Mouse (Mus musculus) heart, embryonic 12.5 days (tissue): ENCODE results near the gene Tomm40l. TPM values are rescaled to one million over a fixed set of nuclear protein-coding genes. Genes with fewer than 3 reads are reported as not detected.

ENCODE experiments used
- ATAC-seq: fragments of 200-750 bp; cut with Nextera tagmentation; 2 replicates; pipeline ENCODE4 v1.8.0; 2017; ENCODE audit warnings: moderate TSS enrichment, moderate library complexity; ENCODE audit not compliant: insufficient number of reproducible peaks, low FRiP score
- H3K27ac ChIP-seq: fragments of 300-500 bp; sonication (generic); 2 replicates; pipeline ENCODE4 v1.5.1; 2016; ENCODE audit warnings: mild to moderate bottlenecking, moderate library complexity; ENCODE audit not compliant: poor library complexity, severe bottlenecking
- H3K27me3 ChIP-seq: fragments of 300-500 bp; sonication (generic); replicated peaks from 2 replicates; pipeline ENCODE4 v1.6.1; 2016; ENCODE audit warnings: mild to moderate bottlenecking, moderate library complexity
- H3K36me3 ChIP-seq: fragments of 300-500 bp; sonication (generic); 2 replicates; pipeline ENCODE4 v1.6.1; 2016; ENCODE audit warnings: mild to moderate bottlenecking, moderate library complexity
- H3K4me1 ChIP-seq: fragments of 300-500 bp; sonication (generic); replicated peaks from 2 replicates; pipeline ENCODE4 v1.6.1; 2016; ENCODE audit warnings: mild to moderate bottlenecking
- H3K4me2 ChIP-seq: fragments of 300-500 bp; sonication (generic); 2 replicates; pipeline ENCODE4 v1.6.1; 2016; ENCODE audit warnings: mild to moderate bottlenecking, moderate library complexity
- H3K4me3 ChIP-seq: fragments of 300-500 bp; sonication (generic); 2 replicates; pipeline ENCODE4 v1.5.1; 2016; ENCODE audit warnings: mild to moderate bottlenecking
- H3K9ac ChIP-seq: fragments of 300-500 bp; sonication (generic); 2 replicates; pipeline ENCODE4 v1.6.1; 2016; ENCODE audit warnings: mild to moderate bottlenecking, moderate library complexity
- H3K9me3 ChIP-seq: fragments of 300-500 bp; sonication (generic); replicated peaks from 2 replicates; pipeline ENCODE4 v1.6.1; 2016; ENCODE audit warnings: mild to moderate bottlenecking, moderate library complexity
- WGBS: fragments of 180-500 bp; shearing (Covaris S2); methylation state at CpG from one replicate; pipeline ENCODE4 v1.1.7; 2016; 5-methylcytosine and 5-hydroxymethylcytosine counted together
- polyA plus RNA-seq: library from polyadenylated mRNA; unstranded; fragments of >200 nt; fragmentation: Nextera tagmentation; extraction: Ambion mirVana; gene quantifications from 2 replicates; pipeline ENCODE4 v1.2.1, GENCODE M21; 2016

Tomm40l gene
- polyA plus RNA-seq, 1 experiment from 2014 or later: 43.3 TPM

DNA sequence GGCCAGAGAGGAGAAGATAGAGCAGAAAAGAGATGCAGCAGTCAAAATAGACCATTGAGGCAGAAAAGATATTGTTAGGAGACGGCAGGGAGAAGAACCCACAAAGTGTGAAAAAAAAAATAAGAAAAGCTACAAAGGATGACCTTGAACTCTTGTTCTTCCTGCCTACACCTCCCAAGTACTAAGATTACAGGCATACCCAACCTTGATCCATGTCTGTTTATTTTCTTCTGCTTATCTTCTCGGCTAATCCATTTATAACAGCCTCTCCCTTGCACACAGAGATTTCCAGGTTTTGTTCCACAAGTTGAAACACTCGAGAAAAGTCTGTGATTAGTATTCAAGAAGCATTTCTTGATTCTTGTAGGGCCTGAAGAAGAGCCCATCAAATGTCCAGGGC lies 52.4 kb downstream of the Tomm40l start:
- WGBS: 40% methylated on average over 3 of the region's 3 CpGs
- H3K4me1 ChIP-seq: peaks cover 25% of the 10 kb centered on the region
- H3K36me3 ChIP-seq: peaks cover 3% of the 10 kb centered on the region; the same call in 1 of the 2 replicates
- H3K4me3 ChIP-seq: no peak overlapping the region
- no peak overlapping the region for H3K4me2 ChIP-seq
- no peak overlapping the region for H3K9ac ChIP-seq
- H3K9me3 ChIP-seq: no peaks in the 10 kb centered on the region
- H3K27ac ChIP-seq: no peak overlapping the region
- H3K27me3 ChIP-seq: no peaks in the 10 kb centered on the region
- no peak for ATAC-seq

- ATAC-seq: no peak
- 79% methylated on average over 12 of the region's 12 CpGs for WGBS
- peaks cover 2% of the 10 kb centered on the region; the same call in 1 of the 2 replicates for H3K36me3 ChIP-seq
- no peak overlapping the region for H3K9ac ChIP-seq
- H3K9me3 ChIP-seq: no peaks in the 10 kb centered on the region
- H3K4me3 ChIP-seq: no peak overlapping the region
- H3K4me1 ChIP-seq: peaks cover 16% of the 10 kb centered on the region
- no peaks in the 10 kb centered on the region for H3K27me3 ChIP-seq
- H3K4me2 ChIP-seq: no peak overlapping the region
- no peak overlapping the region for H3K27ac ChIP-seq
These were observed 53.4 kb downstream of the Tomm40l start for GRCm38 (mm10) chr1:171168906-171169305.

Other genes starting within 250 kb of the Tomm40l start
- gene Fcgr2b, start 246.0 kb downstream of the Tomm40l start, polyA plus RNA-seq: 0.19 TPM in 1 of 2 replicates, not detected in the other
- 0.14 and 0.24 TPM in 2 replicates for gene Fcgr4, start 203.6 kb downstream of the Tomm40l start, polyA plus RNA-seq
- gene Fcgr3, start 157.6 kb downstream of the Tomm40l start, polyA plus RNA-seq: 3.8 and 4.5 TPM in 2 replicates
- 2.9 and 3.5 TPM in 2 replicates for gene Cfap126, start 108.6 kb downstream of the Tomm40l start, polyA plus RNA-seq
- 420 and 425 TPM in 2 replicates for gene Sdhc, start 71.9 kb downstream of the Tomm40l start, polyA plus RNA-seq
- 0.11 and 0.15 TPM in 2 replicates for gene Mpz, start 71.8 kb downstream of the Tomm40l start, polyA plus RNA-seq
- 32.7 and 33.4 TPM in 2 replicates for gene Pcp4l1, start 26.2 kb downstream of the Tomm40l start, polyA plus RNA-seq
- 0.19 and 0.22 TPM in 2 replicates for gene Nr1i3, start 8.5 kb downstream of the Tomm40l start, polyA plus RNA-seq
- gene Apoa2, start 2.5 kb upstream of the Tomm40l start, polyA plus RNA-seq: 10.7 and 46.5 TPM in 2 replicates
- 15.3 and 16.4 TPM in 2 replicates for gene Fcer1g, start 11.9 kb upstream of the Tomm40l start, polyA plus RNA-seq
- 2.2 and 3.1 TPM in 2 replicates for gene Adamts4, start 27.9 kb upstream of the Tomm40l start, polyA plus RNA-seq
- gene Ndufs2, start 28.9 kb upstream of the Tomm40l start, polyA plus RNA-seq: 443 and 471 TPM in 2 replicates
- 49.5 and 56.1 TPM in 2 replicates for gene B4galt3, start 47.8 kb upstream of the Tomm40l start, polyA plus RNA-seq
- gene Ppox, start 58.7 kb upstream of the Tomm40l start, polyA plus RNA-seq: 51.7 and 55.4 TPM in 2 replicates
- 55.1 and 55.7 TPM in 2 replicates for gene Usp21, start 65.5 kb upstream of the Tomm40l start, polyA plus RNA-seq
- gene Ufc1, start 72.5 kb upstream of the Tomm40l start, polyA plus RNA-seq: 84.1 and 86.2 TPM in 2 replicates
- gene Dedd, start 106.6 kb upstream of the Tomm40l start, polyA plus RNA-seq: 38.6 and 43.3 TPM in 2 replicates
- gene Nit1, start 123.1 kb upstream of the Tomm40l start, polyA plus RNA-seq: 31.9 and 33.9 TPM in 2 replicates
- 96.8 and 111 TPM in 2 replicates for gene Pfdn2, start 123.2 kb upstream of the Tomm40l start, polyA plus RNA-seq
- 0.46 and 0.74 TPM in 2 replicates for gene Klhdc9, start 138.3 kb upstream of the Tomm40l start, polyA plus RNA-seq
- gene Nectin4, start 147.6 kb upstream of the Tomm40l start, polyA plus RNA-seq: 0.17 and 0.52 TPM in 2 replicates
- gene Arhgap30, start 166.4 kb upstream of the Tomm40l start, polyA plus RNA-seq: 0.30 and 0.68 TPM in 2 replicates
- 62.7 and 65.1 TPM in 2 replicates for gene Usf1, start 188.8 kb upstream of the Tomm40l start, polyA plus RNA-seq
- gene Tstd1, start 196.4 kb upstream of the Tomm40l start, polyA plus RNA-seq: 1.9 and 3.6 TPM in 2 replicates
- 70.7 and 71.0 TPM in 2 replicates for gene F11r, start 215.0 kb upstream of the Tomm40l start, polyA plus RNA-seq